Mouse (Mus musculus): Measurements from ENCODE around the gene Oit3. TPM values are rescaled to one million over a fixed set of nuclear protein-coding genes. Genes with fewer than 3 reads are reported as not detected.
"Not testable (repeated sequence)": the region's sequence is repeated elsewhere in the genome, so short reads cannot be mapped to it uniquely, and the experiment has no call there.

Oit3 gene
- polyA plus RNA-seq, 1 experiment = 0.08 TPM

DNA sequence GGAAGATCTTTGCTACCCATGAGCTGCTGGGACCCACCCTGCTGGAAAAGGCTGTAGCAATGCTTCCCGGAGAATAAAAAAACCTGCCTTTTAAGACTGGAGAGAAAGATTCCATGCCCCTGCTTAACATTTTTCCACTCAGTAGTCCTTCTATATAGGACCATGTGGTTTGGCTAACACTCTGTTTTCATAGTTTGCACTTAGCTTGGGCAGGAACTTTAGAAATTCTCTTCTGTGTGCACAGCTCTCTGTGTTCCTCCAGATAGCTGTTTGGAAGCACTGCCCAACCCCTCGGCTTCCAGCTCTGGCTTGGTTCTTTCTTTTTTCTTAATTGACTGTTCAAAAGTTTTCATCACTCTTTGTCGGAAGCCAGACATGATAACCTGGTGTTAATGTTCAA is 25.0 kb downstream of the Oit3 start:
- Histone ChIP-seq H3K36me3 (ENCODE audit: control insufficient read depth) (no peaks in the 10 kb centered on the region; the same call in 1 of the 2 replicates), H3K9me3 (ENCODE audit: control insufficient read depth, low read length) (no peaks in the 10 kb centered on the region), H3K27me3 (ENCODE audit: control insufficient read depth) (no peaks in the 10 kb centered on the region), H3K4me1 (ENCODE audit: control insufficient read depth) (no peaks in the 10 kb centered on the region), H3K4me3 (replicated peaks) (no peak overlapping the region)
- TF ChIP-seq GATA1 (IDR thresholded peaks at IDR 0.05; ENCODE audit: low read length) (no peak), TAL1 (IDR thresholded peaks at IDR 0.05; ENCODE audit: low read length) (no peak)

GRCm38 (mm10) chr10:59413711-59414110 is 27.9 kb downstream of the Oit3 start:
- no peaks in the 10 kb centered on the region for H3K27me3 ChIP-seq (ENCODE audit: control insufficient read depth)
- TF ChIP-seq TAL1 (IDR thresholded peaks at IDR 0.05; ENCODE audit: low read length) = no peak
- no peak for TF ChIP-seq GATA1 (IDR thresholded peaks at IDR 0.05; ENCODE audit: low read length)

DNA sequence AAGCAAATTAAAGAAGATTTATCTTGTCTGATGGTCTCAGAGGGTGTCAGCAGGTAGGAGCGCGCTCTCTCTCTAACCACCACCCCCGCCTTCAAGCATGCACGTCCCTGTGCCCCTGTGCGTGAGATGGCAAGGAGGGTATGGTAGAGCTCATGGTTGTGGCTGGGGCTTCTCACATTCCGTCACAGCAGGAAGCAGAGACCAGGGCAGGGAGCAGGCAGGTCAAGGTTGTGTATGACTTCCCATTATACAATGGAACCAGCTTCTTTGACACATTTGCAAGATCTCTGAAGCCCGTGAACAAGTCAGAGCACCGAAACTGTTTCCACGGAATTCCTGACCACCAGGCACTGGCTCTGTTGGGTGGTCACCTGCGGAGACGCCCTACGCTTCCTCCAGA is 31.3 kb downstream of the Oit3 start:
- Histone ChIP-seq H3K36me3 (ENCODE audit: control insufficient read depth) (no peaks in the 10 kb centered on the region), H3K4me1 (ENCODE audit: control insufficient read depth) (no peaks in the 10 kb centered on the region), H3K27me3 (ENCODE audit: control insufficient read depth) (no peaks in the 10 kb centered on the region), H3K9me3 (ENCODE audit: control insufficient read depth, low read length) (no peaks in the 10 kb centered on the region), H3K4me3 (replicated peaks) (no peak overlapping the region)
- TF ChIP-seq TAL1 (IDR thresholded peaks at IDR 0.05; ENCODE audit: low read length) (no peak), GATA1 (IDR thresholded peaks at IDR 0.05; ENCODE audit: low read length) (no peak)

More at GRCm38 (mm10) chr10:59413711-59414110, 27.9 kb downstream of the Oit3 start:
- Histone ChIP-seq H3K36me3 (ENCODE audit: control insufficient read depth) (no peaks in the 10 kb centered on the region; the same call in 1 of the 2 replicates), H3K9me3 (ENCODE audit: control insufficient read depth, low read length) (no peaks in the 10 kb centered on the region), H3K4me1 (ENCODE audit: control insufficient read depth) (no peaks in the 10 kb centered on the region), H3K4me3 (replicated peaks) (no peak overlapping the region)

GRCm38 (mm10) chr10:59408499-59408898 is 33.1 kb downstream of the Oit3 start:
- Histone ChIP-seq H3K9me3 (ENCODE audit: control insufficient read depth, low read length) (no peaks in the 10 kb centered on the region), H3K27me3 (ENCODE audit: control insufficient read depth) (no peaks in the 10 kb centered on the region), H3K4me1 (ENCODE audit: control insufficient read depth) (no peaks in the 10 kb centered on the region), H3K36me3 (ENCODE audit: control insufficient read depth) (no peaks in the 10 kb centered on the region), H3K4me3 (replicated peaks) (no peak overlapping the region)
- TF ChIP-seq TAL1 (IDR thresholded peaks at IDR 0.05; ENCODE audit: low read length) (no peak), GATA1 (IDR thresholded peaks at IDR 0.05; ENCODE audit: low read length) (no peak)

DNA sequence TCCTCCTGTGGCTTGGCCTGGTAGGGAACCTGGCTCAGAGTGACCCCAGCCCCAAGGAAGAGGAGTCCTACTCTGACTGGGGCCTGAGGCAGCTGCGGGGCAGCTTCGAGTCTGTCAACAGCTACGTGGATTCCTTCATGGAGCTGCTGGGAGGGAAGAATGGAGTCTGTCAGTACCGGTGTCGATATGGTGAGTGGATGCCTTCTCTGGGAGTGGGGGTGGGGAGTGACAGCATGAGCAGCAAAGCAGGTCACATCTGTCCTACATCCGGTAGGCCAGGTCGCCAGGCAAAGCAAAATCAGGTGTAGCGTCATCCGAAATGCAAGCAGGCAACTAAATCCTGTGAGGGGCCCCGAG is 37.8 kb downstream of the Oit3 start:
- Histone ChIP-seq H3K27me3 (ENCODE audit: control insufficient read depth) (no peaks in the 10 kb centered on the region), H3K4me3 (replicated peaks) (peak overlapping the region; percentile 54), H3K9me3 (ENCODE audit: control insufficient read depth, low read length) (no peaks in the 10 kb centered on the region), H3K36me3 (ENCODE audit: control insufficient read depth) (no peaks in the 10 kb centered on the region), H3K4me1 (ENCODE audit: control insufficient read depth) (no peaks in the 10 kb centered on the region)
- TF ChIP-seq TAL1 (IDR thresholded peaks at IDR 0.05; ENCODE audit: low read length) (no peak), GATA1 (IDR thresholded peaks at IDR 0.05; ENCODE audit: low read length) (no peak)

- no peaks in the 10 kb centered on the region for H3K4me1 ChIP-seq (ENCODE audit: control insufficient read depth)
- no peak for TF ChIP-seq GATA1 (IDR thresholded peaks at IDR 0.05; ENCODE audit: low read length)
- no peak for TF ChIP-seq TAL1 (IDR thresholded peaks at IDR 0.05; ENCODE audit: low read length)
- no peaks in the 10 kb centered on the region for H3K36me3 ChIP-seq (ENCODE audit: control insufficient read depth)
- no peaks in the 10 kb centered on the region for H3K9me3 ChIP-seq (ENCODE audit: control insufficient read depth, low read length)
- H3K27me3 ChIP-seq (ENCODE audit: control insufficient read depth) = no peaks in the 10 kb centered on the region
- peak within 1 kb of the TSS; percentile 54 for H3K4me3 ChIP-seq (replicated peaks)
These were observed 38.4 kb downstream of the Oit3 start, which contains the start of gene Pla2g12b for GRCm38 (mm10) chr10:59402899-59403792. Gene Pla2g12b (plus strand): TSS chr10:59403660.

GRCm38 (mm10) chr10:59395461-59395860 is 46.1 kb downstream of the Oit3 start, which contains the start of gene Gm10273:
Gene Gm10273 (plus strand): TSS chr10:59395632.
- H3K27me3 ChIP-seq (ENCODE audit: control insufficient read depth); H3K9me3 ChIP-seq (ENCODE audit: control insufficient read depth, low read length); H3K4me3 ChIP-seq (replicated peaks); H3K4me1 ChIP-seq (ENCODE audit: control insufficient read depth); H3K36me3 ChIP-seq (ENCODE audit: control insufficient read depth): not testable (repeated sequence)

DNA sequence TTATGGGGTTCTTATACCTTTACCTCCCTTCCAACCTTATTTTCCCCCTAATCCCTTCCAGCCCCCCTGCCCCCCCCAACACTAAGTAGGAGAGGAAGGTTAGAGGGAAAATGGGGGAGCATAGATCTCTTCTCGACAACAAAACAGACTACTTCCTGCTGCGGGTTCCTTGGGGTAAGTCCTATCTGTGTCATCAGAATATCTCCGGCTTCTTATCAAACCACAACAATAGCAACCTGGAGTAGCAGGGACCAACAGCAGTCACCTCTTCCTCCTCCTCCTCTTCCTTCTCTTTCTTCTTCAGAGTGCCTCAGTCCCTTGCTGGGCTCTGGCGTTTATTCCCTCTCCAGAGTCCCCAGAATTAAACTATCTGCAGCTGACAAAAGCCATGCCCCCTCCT is 49.7 kb downstream of the Oit3 start:
- Histone ChIP-seq H3K36me3 (ENCODE audit: control insufficient read depth) (peaks cover 32% of the 10 kb centered on the region), H3K4me3 (replicated peaks) (no peak overlapping the region), H3K4me1 (ENCODE audit: control insufficient read depth) (no peaks in the 10 kb centered on the region; the same call in 1 of the 2 replicates), H3K27me3 (ENCODE audit: control insufficient read depth) (no peaks in the 10 kb centered on the region), H3K9me3 (ENCODE audit: control insufficient read depth, low read length) (peaks cover 12% of the 10 kb centered on the region)
- no peak for TF ChIP-seq TAL1 (IDR thresholded peaks at IDR 0.05; ENCODE audit: low read length)
- no peak for TF ChIP-seq GATA1 (IDR thresholded peaks at IDR 0.05; ENCODE audit: low read length)

DNA sequence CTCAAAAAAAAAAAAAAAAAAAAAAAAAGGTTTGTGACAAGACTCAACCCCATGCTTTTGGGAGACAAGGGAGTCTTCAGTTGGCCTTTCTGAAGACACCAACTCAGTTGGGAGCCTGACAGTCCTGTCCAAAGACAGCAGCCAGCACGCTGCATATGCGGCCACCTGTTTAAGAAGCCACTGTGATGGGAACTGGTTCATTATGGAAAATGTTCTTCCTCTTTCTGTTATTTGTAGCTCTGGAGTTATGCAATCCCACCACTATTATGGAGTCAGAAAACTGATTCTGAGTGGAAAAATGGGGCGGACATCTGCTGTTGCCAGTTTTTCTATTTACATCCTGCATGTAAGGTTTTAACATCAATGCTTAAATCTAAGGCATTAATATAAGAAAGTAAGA is 51.9 kb downstream of the Oit3 start:
- H3K9me3 ChIP-seq (ENCODE audit: control insufficient read depth, low read length) = peaks cover 12% of the 10 kb centered on the region
- H3K4me3 ChIP-seq (replicated peaks) = no peak overlapping the region
- no peak for TF ChIP-seq GATA1 (IDR thresholded peaks at IDR 0.05; ENCODE audit: low read length)
- no peak for TF ChIP-seq TAL1 (IDR thresholded peaks at IDR 0.05; ENCODE audit: low read length)
- no peaks in the 10 kb centered on the region for H3K27me3 ChIP-seq (ENCODE audit: control insufficient read depth)
- peaks cover 34% of the 10 kb centered on the region for H3K36me3 ChIP-seq (ENCODE audit: control insufficient read depth)
- H3K4me1 ChIP-seq (ENCODE audit: control insufficient read depth) = no peaks in the 10 kb centered on the region; the same call in 1 of the 2 replicates

Measured in erythroblast, embryonic 14.5 days (primary cell).